Mouse (Mus musculus) ovary, adult 18-20 months (tissue): ENCODE results near the gene Mrto4.

Source experiments
- DNase-seq: peaks from one replicate; pipeline ENCODE4 v3.0.0; 2022; ENCODE audit warnings: low spot score, mixed read lengths

Mrto4 gene

DNA sequence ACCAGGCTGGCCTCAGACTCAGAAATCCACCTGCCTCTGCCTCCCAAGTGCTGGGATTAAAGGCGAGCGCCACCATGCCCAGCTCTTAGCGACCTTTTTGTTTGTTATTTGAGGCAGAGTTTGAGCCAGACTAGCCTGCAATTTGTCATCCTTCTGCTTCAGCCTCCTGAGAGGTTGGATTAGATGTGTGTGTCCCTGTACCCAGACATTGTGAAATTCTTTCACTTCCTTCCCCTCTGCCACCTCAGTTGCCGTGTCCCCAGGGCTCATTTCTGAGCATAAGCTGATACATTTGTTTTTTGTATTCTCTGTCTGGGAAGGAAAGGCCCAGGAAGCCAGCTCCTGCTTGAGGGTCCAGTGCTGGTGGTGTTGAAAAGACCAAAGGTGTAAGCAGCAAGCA lies 11.5 kb downstream of the Mrto4 start:
- no peak for DNase-seq

DNA sequence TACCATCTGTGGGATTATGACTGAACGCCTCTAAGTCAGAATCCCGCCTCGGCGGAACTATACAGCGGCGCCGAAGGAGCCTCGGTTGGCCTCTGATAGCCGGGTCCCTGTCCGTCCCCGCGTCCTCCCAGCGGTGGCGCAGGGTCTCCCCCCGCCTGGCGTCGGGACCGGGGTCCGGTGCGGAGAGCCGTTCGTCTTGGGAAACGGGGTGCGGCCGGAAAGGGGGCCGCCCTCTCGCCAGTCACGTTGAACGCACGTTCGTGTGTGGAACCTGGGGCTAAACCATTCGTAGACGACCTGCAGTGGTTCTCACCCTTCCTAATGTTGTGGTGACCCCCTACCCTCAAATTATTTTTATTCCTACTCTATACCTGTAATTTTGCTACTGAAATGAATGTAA lies 14.2 kb downstream of the Mrto4 start:
- DNase-seq: no peak

DNA sequence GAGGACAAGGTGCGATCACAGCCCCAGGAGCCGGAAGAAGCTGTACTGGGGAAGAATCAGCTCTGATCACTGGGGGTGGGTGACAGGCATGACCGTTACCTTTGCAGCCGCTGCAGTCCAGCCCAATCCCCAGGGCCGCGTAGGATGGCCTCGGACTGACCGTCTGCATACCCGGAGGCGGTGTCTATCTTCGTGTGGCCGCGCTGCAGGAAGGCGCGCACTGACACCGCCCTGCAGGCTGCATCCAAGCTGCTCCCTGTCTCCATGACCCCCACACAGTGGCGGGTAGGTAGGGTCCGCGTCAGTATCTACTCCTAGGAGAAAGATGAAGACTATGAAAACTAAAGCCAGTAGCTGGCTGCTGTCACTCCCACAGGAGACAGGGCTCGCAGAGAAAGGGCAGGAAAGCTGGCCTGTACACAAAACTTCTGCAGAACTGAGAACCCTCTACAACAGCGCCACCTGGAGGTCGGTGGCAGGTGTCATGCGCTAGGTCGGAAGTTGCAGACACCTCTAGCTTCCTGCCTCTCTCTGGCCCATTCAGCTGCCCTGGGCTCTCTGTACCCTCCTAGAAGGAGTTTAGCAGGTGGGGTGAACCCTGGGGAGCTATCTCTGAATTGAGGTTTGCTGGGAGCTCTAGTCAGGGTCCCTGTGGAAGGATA lies 15.4 kb downstream of the Mrto4 start:
- DNase-seq: peak; percentile 49

DNA sequence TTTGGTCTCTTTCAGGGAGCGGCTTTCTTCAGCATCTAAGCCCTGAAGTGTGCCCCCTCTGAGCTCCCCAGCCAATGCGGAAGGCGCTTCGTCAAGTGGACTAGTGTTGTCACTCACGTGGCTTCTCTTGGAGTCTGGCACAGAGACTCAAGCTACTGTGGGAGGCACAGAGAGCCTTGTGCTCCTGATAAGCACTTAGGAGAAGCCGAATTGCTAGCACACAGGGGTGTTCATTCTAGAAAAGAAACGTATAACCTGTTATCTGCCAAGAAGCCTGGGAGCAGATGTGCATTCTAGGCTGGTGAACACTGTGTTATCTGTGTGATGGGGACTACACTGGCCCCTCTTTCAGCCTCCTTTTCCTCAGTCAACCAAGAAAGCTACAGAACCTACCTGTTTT lies 16.9 kb downstream of the Mrto4 start:
- no peak for DNase-seq

DNA sequence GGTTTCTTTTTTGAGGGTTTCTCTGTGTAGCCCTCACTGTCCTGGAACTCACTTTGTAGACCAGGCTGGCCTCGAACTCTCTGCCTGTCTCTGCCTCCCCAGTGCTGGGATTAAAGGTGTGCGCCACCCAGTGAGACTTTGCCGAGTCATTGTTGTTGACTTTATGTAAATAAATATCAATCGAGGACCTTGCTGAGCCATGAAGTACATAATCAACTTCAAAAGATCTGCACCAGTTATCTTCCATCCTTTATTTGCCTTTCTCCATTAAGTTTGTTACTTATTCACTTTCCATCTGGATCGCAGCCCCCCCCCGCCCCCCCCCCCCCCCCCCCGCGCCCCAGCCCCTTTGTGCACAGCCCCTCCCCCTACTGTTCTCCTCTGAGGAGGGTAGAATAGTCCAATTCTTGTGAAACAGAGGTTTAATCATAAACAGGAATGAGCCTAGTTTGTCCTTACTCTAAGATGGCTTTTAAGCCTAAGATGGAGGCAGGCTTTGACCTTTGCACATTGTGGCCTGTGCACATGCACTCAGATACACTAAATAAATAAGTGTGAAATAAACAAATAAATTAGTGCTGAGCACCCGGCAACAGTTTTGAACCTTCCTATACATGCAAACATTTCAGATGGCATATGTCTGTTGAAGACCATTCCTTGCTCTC lies 17.6 kb downstream of the Mrto4 start:
- no peak for DNase-seq

DNA sequence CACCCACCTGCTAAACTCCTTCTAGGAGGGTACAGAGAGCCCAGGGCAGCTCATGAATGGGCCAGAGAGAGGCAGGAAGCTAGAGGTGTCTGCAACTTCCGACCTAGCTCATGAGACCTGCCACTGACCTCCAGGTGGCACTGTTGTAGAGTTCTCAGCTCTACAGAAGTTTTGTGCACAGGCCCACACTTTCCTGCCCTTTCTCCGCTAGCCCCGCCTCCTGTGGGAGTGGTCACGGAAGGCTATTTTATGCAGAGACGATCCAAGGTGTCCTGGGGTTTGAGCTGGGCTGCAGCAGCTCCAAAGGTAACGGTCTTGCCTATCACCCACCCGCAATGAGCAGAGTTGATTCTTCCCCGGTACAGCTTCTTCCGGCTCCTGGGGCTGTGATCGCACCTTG lies 21.8 kb downstream of the Mrto4 start:
- DNase-seq: peak; percentile 76

DNA sequence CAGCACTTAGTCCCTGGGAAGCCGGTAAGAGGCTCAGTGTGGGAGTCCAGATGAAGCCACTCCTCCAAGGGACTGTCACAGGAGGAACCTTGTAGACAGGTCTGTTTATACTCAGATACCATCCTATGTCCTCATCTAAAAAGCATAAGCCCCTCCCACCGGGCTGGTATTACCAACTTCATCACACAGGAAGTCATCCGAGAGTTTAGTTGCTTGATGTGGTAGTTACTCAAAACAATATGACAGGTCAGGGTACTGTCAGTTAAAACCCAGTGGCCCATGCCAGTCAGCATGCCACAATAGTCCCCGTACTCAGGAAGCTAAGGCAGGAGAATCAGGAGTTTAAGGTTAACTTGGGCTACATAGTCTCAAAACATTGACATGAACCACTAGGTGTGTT lies 32.6 kb downstream of the Mrto4 start:
- DNase-seq: no peak

DNA sequence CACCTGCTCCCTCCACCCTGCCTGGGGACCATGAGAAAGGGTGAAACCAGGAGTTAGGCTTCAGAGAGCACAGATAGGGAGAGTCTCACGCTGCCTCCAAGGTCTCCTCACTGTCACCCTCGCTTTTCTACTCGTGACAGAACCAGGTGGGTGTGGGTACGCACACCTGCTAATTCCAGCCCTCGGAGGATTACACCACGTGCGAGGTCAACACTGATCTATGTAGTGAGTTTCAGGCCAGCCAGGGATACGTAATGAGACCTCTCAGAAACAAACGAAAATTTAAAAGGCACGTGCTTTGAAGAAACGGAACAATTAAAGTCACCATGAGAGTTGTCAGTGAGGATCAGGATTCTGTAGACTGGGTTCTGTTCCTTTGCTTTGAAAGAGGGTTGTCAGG lies 33.9 kb downstream of the Mrto4 start:
- DNase-seq: no peak

DNA sequence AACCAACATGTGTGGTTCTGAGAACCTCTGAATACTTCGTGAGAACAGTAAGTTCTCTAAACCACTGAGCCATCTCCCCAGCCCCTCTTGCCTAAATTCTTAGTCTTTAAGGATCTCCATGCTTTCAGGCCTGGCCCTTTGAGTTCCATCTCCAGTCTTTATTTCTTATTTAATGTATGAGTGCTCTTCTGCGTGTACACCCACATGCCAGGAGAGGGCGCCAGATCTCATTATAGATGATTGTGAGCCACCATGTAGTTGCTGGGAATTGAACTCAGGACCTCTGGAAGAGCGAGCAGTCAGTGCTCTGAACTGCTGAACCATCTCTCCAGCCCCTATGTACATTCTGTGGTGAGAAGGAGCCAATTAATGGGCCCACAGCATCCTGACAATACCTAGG lies 39.7 kb downstream of the Mrto4 start:
- no peak for DNase-seq

DNA sequence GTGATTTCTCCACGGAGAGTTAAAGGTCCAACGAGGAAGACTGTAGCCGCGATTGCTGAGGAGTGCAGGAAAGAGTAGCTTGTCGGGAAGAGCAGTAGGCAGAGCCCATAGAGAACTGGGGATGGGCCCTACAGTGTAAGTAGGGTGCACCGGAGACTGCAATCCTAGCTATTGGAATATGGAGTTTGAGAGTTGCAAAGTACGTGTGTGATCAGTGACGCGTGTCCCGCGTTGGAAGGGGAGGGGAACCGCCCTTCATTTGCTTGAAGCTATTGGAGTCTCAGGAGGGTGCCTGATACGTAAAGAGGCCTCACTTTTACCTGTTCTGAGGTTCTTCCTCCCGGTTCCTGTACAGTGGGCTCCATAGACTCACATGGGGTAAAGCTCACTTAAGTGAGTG lies 40.7 kb downstream of the Mrto4 start:
- DNase-seq: no peak

DNA sequence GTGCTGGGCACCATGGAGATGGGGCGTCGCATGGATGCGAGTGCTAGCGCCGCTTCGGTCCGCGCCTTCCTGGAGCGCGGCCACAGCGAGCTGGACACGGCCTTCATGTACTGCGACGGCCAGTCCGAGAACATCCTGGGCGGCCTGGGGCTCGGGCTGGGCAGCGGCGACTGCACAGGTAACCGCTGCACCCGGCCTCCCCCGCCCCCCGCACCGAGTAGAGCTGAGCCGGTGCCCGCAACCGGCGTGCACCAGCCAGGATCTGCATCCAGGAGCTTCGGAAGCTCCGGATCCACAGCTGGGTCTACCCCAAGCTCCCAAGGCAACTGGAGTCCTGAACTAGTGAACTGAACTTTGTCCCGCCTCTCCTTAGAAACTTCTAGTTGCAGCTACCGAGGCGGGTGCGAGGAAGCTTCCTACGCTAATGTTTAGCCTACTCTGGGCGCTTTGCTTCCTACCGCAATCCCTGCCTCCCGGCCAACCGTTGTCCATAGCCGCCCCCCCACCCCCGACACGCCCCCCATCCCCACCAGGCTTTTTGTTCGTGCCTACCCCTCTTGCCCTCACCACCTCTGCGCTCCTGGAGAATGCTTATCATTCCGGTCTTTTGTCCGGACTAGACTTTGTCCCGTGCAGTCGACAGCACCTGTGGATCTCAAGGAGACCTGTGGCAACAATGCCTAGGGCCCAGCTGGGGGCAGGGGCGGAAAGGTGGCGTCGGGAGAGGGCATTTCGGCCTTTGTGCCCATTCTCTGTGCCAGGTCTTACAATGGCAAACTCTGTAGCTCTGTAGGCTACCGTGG lies 41.3 kb downstream of the Mrto4 start:
- no peak for DNase-seq

DNA sequence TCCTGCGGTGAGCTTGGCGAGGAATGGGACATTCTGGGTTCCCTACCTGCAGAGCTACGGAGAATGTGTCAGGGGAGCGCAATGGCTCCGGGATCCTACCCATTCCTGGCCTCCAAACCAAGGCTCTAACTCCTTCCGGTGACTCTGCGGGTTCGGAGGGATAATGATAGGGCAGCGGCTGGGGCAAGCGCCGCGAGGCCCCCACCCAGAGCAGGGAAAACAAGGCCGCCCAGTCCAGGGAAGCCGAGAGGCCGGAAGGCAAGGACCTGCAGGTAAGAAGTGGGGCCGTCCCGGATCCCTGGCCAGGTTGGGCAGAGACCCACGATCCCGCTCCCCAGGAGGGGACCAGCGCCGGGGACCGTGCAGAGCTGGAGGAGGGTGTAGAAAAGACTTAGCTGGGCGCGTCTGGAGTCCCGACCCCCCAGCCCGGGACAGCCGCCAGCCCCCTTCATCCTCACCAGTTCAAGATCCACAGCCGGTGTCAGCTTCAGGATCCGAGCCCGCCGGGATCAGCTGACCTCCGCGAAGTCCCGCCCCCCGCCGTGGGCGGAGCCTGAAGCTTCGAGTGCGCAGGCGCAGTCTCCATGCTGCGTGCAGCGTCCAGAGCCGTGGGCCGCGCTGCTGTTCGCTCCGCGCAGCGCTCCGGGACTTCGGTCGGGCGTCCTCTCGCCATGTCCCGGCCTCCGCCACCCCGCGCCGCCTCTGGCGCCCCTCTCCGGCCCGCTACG lies 42.0 kb downstream of the Mrto4 start, which contains the start of the genes Pqlc2 and Akr7a5:
Gene Pqlc2, minus strand, starts transcription at position 538 of the 728 bp plus-strand sequence.
Gene Akr7a5, plus strand, starts transcription at position 574 of the 728 bp plus-strand sequence.
- peak; percentile 90 for DNase-seq

DNA sequence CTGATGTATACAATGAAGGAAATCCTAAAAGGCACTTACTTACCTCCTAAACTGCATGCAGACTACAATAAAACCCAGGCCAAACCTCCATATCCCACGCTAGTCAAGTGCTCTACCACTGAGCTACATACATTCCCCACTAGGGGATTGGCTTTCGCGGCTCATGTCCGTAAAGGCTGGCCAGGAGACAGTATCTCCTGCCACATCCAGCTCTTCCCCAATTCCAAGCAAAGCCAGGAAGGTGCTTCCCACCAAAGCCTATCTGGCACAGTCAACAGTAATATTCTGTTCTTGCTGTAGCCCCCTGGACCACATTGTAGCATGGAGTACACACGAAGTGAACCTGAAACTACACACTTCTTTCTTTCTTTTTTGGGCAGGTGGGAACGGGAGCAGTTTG lies 42.7 kb downstream of the Mrto4 start:
- DNase-seq: no peak

DNA sequence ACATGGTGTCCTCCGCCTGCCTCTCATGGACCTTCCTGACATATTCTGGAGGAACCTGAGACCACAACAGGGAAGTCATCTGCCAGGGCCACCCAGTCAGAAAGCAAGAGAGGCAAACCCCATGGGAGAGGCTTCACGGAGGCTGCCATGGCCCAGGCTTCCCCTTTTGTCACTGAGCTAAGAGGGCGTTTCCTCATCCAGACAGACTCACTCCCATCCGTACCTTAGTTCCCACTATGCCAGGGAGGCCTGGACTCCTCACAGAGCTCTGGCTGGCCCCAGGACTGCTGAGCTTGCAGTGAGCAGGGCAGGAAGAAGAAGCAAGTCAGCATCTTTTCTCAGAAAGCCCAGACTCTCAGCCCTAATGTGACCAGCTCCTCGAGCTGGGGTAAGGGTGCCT lies 44.5 kb downstream of the Mrto4 start:
- DNase-seq: no peak

DNA sequence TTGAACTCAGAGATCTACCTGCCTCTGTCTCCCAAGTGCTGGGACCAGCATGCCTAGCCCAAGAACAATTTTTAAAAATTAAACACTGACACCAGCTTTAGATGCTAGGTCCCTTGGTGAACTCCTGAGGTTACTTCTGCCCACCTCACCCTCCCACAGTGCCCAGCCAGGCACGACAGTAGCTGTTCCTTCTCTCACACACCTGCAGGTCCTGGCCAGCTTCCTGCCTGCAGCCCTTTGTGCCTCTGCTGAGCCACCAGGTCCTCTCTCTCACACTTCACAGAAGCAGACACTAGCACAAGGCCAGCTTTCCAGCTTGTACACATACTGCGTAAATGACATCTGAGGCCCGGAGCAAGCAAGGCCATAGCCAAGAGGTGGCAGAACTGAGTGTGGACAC lies 46.9 kb downstream of the Mrto4 start:
- no peak for DNase-seq

DNA sequence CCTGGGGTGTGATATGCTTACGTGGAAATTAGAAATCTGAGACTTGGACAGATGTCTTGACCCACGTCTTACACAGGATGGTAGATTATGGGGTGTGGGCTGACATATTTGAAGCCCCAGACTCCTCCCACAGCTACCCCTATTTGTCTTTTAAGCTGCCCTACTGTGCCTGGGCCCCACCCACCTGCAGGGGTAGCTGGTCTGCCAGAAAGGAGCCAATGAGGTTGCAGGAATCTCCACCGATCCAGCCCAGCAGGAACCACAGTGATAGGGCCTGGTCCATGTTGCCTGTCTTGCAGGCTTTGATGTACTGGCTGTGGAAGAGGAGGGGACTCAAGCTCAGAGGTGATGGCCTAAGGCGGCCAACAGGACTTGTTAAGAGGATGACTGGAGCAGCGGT lies 50.1 kb downstream of the Mrto4 start:
- no peak for DNase-seq

DNA sequence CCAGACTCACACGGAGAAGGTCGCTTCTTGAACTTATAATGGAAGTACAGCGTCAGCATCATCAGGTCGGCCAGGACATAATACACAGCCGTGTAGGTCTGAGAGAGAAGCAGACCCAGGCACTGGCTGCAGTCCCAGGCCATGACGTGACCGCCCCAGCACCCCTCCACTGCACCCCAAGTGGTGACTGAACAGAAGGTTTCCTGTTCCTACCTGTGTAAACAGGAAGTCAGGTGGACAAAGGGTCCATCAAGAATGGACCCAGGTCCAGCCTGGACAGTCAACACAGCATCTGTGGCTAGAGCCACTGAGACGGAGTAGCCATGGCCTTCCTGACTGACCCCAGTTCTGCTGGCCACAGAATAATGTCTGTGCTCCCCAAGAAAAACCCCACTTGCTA lies 50.6 kb downstream of the Mrto4 start:
- DNase-seq: no peak

DNA sequence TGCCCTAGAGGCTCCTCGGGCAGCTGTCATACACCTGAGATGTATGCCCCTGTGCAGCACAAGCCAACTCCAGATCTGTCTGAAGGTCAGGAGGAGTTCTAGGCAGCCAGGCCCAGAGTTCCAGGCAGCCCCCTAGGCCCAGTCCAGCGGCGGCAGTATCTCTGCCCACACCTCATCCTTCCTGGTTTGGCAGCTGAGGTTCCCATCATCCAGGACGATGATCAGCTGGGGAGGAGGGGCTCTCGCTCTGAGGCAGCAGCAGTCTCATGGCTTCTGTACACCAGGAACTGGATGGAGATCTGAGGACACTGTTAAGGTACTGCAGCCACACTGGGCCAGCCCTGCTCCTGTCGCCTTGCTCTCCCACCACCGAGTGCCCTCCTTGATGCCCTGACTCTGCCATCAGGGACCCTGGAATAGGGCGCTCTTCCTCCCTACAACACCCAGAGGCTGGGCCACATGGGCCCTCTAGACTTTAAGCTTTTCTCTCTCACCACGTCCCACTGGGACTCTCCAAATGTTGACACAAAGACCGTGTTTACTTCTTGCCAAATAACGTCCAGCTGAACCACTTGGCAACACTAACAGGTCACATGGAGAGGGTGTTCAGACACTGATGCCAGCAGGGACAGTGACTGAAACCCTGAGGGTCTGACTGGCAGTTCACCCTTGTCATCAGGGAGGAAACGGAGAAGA lies 53.6 kb downstream of the Mrto4 start:
- no peak for DNase-seq

DNA sequence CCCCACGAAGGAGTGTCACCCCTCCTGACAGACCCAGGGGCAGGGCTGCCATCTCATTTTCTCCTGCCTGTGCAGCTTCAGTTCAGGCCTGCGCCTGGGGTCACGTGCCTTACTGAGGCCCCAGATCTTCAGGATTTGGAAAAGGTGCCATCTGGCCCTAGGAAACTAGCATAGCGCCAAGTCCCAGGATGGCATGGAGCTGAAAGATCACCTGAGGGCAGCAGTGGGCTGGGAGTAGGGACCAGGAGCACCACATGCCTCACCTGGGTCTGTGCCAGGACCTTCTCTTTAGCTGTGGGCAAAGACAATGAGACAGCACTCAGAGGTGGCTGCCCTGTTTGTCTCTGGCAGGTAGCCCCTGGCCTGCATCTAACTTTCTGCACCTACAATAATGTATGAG lies 54.8 kb downstream of the Mrto4 start:
- DNase-seq: no peak
